Mouse (Mus musculus) frontal cortex, adult (tissue): Measurements from ENCODE around the gene Ampd3.

Experiments
- ATAC-seq: cut with Nextera tagmentation; 2 replicates; pipeline ENCODE4 v1.9.2; 2017; ENCODE audit warnings: mild to moderate bottlenecking, moderate library complexity, mixed read lengths; ENCODE audit not compliant: low TSS enrichment

Gene Ampd3

GRCm38 (mm10) chr7:110769094-110769493 lies 1.1 kb downstream of the Ampd3 start:
- ATAC-seq = peak; percentile 16; the same call in 1 of the 2 replicates

DNA sequence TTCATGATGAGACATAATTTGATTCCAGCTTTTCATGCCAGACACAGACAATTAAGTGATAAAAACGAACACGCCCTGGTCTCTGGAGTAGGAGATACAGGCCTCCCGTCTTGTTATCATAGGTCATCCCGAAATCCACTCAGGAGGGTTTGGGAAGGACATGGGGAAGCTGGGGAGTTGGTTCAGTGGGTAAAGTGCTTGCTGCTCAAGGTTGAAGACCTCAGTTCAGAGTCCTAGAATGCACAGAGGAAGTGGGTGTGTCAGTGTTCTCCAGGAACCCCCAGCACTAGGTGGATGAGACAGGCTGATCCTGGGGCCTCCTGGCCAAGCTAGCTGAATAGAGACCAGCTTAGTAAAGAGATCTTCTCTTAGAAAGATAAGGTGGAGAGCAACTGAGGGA lies 2.9 kb downstream of the Ampd3 start:
- ATAC-seq = no peak

DNA sequence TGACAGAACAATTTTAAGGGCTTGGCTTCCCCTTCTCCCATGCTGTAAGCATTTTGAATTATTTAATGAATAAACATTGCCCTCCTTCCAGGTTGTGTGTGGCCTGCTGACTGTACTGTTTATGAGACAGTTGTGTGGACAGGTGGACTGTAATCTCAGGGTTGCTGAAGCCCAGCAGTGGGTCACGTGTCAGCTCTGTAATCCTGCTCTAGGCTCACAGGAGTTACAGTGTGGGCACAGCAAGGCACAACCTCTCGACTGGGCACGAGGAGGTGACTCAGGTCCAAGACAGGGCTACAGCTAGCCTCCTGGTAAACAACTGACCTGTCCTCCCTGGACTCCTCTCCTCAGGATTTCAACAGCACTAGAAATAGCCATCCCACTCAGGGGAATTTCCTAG lies 4.3 kb downstream of the Ampd3 start:
- ATAC-seq = no peak

DNA sequence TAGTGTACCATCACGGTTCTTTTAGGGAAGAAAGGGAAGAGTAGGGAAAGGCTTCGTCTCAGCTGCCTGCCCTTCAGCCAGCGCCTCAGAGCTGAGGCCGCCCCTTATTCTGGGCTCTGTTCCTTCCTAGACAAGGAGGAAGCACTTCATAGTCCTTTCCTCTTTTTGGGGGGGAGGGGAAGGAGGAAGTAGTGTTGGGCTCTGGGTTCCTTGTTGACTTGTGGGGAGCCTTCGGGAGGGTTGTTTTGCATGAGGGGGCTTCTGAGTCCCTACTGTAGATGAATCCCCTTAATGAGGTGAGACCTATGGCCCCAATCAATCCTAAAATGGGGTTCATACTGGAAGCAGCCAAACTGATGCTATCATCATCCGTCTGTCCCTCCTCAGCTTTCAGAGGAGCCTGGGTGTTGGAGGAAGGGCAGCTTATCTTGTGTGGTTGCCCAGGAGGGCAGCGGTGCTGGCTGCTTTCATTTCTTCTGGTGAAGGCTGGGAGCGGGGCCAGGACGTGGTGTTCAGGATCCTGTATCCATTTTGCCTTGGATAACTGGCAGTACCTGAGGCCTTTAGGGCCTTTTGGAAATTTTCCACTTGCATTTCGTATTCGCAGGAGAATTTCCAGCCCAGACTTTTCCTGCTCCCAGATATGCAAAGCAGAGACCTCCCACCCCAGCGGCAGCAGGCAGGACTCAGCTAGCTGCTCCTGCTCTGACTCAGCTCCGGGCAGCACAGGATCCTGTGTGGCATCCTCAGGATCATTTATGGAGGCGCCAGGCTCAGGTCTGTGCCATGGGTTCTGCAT lies 5.4 kb downstream of the Ampd3 start:
- peak; percentile 54 for ATAC-seq

DNA sequence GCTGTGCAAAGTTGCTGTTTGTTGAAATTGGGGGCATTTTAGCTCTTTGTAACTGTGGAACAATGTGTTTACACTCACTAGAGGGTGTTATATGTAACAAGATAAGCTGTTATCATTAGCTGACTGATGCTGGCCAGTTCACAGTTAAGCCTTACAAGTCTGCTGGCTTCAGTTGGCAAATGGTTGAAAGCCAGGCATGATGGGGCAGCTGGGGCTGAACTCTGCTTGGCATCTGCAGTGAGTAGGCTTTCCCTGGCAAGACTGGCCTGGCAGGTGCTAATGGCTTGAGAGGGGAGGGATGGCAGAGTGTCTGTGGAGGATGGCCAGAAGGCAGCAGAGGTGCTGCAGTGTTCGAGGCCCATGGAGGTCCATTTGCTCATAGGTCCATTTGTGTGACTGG lies 6.1 kb downstream of the Ampd3 start:
- 0 out of 2 replicates have a peak, but pooled peaks have one; percentile 27 for ATAC-seq

DNA sequence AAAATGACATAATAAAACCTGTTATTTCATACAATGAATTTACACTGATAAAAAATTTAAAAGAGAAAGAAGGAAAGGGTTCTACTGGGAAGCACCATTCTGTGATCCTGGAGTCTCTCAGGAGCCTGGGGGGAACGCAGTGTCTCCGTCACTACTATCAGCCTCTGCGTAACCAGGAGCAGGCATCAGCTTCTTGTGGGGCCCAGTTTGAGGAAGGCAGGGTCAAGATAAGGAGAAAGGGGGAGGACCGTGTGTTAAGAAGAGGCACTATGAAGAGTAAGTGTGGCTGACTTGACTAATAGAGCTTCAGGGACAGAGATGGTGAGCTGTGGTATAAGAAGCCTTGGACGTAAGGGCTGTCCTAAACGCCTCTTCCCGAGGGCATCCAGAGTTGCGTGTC lies 6.7 kb downstream of the Ampd3 start:
- ATAC-seq = no peak

DNA sequence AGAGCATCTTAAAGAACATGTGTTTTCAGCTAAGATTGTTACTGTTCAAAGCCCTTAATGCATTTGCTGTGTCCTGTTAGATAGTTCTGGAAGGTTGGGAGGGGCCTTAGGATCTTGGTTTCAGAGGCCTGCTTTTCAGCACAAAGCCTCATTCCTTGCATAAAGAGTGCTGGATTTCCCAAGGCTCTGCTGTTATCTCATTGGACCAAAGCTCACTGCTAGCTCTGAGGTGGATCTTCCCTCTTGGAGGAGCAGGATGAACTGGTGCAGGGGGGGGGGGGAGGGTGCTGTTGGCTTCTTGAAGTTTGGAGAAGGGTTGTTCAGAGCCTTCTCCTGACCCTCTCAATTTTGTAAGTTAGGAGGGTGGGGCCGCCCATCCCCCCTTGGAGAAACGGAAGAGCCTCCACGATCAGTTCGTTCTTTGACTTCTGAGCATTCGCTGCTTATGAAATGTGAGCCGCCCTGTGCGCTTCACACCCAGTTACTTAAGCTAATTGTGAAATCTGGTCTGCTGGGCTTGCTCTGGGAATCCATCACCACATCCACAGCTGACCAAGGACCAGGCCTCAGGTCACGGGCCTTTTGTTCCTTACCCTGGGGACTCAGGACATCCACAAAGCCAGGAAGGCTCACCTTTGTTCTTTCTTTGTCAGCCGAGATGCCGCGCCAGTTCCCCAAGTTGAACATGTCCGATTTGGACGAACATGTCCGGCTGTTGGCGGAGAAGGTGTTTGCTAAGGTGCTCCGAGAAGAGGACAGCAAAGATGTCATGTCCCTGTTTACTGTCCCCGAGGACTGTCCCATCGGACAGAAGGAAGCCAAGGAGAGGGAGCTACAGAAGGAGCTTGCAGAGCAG lies 9.4 kb downstream of the Ampd3 start:
- ATAC-seq = no peak

DNA sequence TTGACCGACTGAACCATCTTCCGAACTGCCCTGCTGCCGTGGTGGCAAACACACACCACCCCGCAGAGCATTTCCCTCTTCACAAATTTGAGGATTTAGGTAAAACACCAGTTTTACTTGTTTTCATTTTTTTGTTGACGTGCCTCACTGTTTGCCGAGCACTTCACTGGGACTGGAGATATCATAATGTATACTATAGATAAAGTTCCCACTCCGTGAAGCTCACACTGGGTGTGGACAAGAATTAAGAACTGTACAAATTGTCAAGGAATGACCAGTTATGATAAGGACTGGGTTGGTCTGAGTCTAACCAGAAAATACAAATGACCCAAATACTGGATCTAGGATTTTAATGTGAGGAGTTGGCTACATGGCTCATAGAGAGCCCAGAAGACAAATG lies 10.9 kb downstream of the Ampd3 start:
- ATAC-seq = no peak

GRCm38 (mm10) chr7:110779605-110780111 lies 11.7 kb downstream of the Ampd3 start:
- peak; percentile 29; the same call in 1 of the 2 replicates for ATAC-seq

- no peak for ATAC-seq
Measured at GRCm38 (mm10) chr7:110780520-110780919, 12.5 kb downstream of the Ampd3 start.

DNA sequence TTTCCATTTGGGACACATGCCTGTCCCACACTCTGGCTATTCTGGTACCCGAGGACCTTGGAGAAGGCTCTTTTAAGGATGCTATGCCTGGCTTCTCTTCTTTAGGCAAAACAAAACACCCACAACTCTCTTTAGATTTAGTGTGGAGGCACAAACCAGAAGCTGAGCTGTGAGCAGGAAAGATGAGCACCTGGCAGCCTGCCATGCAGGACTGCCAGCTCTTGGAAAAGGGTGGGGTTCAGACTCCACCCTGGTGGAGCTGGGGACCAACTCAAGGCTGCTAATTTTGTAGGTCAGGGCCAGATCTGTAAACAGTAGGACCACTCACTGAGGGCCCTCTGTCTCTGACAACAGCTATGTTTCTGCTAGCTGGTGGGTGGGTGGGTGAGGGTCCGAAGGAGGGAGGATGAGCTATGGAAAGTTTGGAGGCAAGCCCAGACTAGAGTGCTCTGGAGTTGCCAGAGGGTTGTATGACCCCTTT lies 13.3 kb downstream of the Ampd3 start:
- ATAC-seq = peak; percentile 91

DNA sequence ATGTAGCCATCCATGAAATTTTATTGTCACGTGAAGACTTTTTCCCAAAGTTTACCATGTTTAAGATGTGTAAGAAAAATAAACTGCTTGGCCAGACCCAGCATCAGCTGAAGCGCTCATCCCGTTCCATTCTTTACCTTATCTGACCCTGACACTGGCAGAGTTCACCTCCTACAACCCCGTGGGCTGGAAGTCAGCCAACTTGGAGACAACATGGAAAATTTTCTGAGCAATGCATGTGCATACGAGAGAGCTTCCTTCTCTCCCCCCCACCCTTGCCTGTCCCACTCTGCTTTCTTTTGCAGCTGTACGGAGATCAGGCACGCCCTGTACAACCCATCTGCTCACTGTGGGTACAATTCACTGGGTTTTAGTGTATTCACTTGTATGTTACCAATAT lies 14.1 kb downstream of the Ampd3 start:
- no peak for ATAC-seq

DNA sequence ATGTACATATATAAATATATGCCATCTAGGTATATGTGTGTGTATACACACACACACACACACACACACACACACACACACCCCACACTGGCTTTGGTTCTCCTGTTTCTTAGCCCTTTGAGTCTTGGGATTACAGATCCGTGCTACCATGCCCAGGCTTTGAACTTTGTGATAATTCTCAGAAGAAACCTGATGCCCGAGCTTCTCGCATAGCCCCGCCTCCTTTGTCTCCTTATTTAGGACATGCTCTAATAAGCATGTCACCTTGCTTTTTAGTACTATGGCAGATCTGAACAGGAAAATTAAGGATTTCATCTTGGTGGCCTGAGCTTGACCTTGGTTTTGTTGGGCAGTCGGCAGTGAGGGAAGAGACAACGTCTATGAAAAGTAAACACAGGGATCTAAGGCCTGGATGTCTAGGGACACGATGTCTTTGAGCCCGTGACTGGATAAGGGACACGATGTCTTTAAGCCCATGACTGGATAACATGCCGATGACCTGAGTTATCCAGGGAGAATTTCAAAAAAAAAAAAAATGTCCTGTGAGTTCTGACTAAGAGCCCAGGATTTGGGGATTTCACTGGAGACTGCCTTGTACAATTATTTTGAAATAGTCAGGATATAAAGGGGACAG lies 15.0 kb downstream of the Ampd3 start:
- no peak for ATAC-seq

GRCm38 (mm10) chr7:110784965-110785364 lies 17.0 kb downstream of the Ampd3 start:
- no peak for ATAC-seq

- no peak for ATAC-seq
Measured at GRCm38 (mm10) chr7:110785741-110786146, 17.7 kb downstream of the Ampd3 start.

DNA sequence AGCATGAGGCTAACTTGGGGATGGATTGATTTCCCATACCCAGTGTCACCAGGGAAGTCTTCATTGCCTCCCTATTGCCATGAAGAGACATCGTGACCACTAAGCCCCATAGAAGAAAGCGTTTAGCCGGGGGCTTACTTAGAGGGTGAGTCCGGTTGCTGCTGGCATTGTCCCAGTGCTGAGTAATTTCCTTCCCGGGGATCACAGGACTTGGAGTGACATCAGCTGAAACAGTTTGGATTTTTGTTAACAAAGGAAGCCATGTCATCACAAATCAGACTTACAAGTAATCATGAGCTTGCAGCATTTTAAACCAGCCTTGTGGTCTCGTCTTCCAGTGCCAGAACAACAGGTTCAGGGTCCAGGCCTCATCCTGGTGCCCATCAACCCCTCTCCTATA lies 19.3 kb downstream of the Ampd3 start:
- ATAC-seq = no peak

- ATAC-seq = no peak
Measured at GRCm38 (mm10) chr7:110790878-110791277, 22.9 kb downstream of the Ampd3 start.

DNA sequence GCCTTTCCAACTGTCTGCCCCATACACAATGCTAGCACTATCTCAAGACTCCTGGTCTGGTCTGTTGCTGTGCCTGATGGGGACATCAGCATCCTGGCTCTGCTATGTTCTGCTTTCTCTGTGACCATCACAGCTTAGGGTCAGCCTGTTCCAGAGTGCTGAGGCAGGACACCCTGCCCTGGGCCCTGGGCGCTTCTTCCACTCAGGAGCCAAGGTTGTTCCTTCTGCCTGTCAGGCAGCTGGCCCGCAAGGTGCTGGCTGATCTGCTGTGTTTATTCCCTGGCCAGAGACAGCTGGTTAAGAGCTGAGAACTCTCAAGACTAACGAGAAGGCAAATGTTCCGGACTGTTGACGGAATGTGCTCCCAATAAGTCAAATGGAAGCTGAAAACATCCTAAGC lies 24.2 kb downstream of the Ampd3 start:
- no peak for ATAC-seq

DNA sequence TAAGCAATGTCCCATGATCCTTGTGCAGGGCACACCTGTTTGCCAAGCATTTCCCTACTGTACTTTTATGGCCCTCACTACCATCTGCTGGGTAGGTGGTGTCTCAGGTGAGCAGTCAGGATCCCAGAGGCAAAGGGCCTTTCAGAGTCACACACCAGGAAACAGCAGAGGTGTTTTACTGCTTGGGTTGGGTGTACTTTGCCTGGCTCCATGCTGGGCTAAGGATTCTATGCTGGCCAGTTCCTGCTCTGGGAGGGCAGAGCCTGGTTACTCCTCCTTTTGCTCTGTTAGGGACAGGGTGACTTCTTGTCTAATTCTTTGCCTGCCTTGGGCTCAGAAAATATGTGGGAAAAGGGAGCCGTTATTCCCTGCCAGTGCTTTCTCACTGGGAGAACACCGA lies 24.8 kb downstream of the Ampd3 start:
- no peak for ATAC-seq

DNA sequence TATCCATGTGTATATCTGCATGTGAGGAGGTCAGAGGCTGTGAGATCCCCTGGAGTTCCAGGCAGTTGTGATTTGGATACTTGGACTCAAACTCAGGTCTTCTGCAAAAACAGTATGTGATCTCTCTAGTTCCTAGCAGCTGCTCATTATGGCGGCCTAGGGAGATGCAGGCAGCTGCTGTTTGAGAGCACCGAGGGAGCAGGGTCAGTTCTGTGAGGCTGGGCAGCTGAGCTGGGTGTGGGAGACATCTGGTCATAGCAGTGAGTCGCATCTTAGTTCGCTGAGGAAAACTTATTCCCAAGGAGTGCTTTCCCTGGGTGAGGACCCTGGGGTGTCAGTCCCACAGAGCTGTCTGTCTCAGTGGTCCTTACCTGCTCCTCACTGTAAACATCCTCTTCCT lies 26.7 kb downstream of the Ampd3 start:
- ATAC-seq = no peak

DNA sequence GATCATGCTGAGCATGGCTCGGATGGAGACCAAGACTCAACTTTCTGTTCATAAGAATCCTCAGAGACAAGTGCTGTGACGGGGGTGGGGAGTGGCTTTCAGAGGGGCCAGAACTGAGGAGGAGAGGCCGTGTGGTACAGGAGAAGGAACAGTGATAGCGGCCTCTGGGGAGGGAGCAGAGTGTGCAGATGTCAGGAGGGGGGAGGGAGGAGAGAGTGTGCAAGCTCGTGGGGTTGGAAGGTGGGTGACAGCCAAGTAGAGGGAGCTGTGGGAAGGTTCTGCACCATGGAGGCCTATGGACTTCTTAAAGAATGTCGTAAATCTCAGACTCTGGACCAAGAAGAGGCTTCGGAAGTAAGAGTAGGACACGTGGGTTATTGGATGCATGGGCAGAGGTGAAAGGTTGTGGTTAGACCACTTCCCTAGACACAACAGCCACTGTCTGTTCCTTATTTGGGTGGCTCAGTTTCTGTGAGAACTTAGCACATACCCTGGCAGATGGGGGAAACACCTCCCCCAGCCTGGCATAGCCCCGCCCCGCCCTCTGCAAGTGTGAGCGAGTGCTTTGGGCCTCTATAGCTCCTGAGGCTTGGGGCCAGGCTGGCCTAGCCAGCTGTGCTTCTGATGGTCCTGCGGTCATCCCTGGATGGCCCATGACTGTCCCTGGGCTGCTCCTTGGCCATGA lies 28.5 kb downstream of the Ampd3 start:
- peak; percentile 17; the same call in 1 of the 2 replicates for ATAC-seq
